Mouse (Mus musculus): ENCODE measurements around the gene Abtb2. TPM values are rescaled to one million over a fixed set of nuclear protein-coding genes. Genes with fewer than 3 reads are reported as not detected.

The Abtb2 gene
- polyA plus RNA-seq, 1 experiment from 2014 or later, result 13.2 TPM

DNA sequence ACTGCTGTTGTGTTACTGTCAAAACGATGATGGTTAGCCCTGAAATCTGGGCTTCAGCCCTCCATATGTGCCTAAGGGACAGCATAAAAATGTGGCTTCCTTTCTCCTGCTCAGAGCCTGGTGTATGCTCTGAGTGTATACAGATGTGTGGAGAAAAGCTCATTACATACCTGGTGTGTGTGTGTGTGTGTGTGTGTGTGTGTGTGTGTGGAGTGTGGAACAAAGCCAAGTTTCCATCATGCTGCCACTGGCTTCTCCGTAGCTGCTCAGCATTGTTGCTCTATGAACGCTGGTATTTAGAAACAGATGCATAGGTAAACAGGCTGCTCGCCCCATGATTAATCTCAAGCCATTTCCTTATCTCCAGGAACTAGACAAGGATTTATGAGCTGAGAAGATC lies 137.8 kb downstream of the Abtb2 start:
- WGBS, result 49% methylated on average over 4 of the region's 4 CpGs
- Histone ChIP-seq H3K27me3 (no peaks in the 10 kb centered on the region), H3K9ac (no peak overlapping the region), H3K9me3 (no peaks in the 10 kb centered on the region), H3K4me3 (no peak overlapping the region), H3K4me1 (replicated peaks) (peaks cover 26% of the 10 kb centered on the region), H3K36me3 (no peaks in the 10 kb centered on the region), H3K27ac (replicated peaks) (peak overlapping the region; percentile 32), H3K4me2 (no peak overlapping the region)
- ATAC-seq (ENCODE audit: low FRiP score, low read depth), result peak; percentile 55; the same call in 1 of the 2 replicates

DNA sequence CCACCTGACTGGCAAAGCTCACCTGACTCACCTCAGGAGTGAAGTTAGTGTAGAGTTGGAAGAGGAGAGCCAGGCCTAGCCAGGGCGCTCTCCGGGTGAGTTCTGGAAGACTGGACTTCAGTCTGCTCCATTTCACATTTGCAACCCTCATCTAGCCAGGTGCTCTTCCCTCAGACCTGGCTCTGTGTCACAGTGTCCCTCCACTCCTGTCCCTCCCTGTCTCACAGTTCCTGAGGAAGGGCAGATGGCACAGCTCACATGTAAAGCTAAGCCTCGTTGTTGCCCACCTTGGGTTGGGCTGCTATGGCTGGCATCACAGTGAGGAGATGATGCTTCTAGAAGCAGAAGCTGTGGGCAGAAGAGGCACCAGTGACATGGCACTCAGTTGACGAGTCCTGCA lies 139.7 kb downstream of the Abtb2 start:
- WGBS, result 82% methylated on average over 4 of the region's 4 CpGs
- H3K4me1 ChIP-seq (replicated peaks), result peaks cover 26% of the 10 kb centered on the region
- no peak overlapping the region for H3K27ac ChIP-seq (replicated peaks)
- H3K27me3 ChIP-seq, result no peaks in the 10 kb centered on the region
- no peak for ATAC-seq (ENCODE audit: low FRiP score, low read depth)
- no peak overlapping the region for H3K9ac ChIP-seq
- H3K9me3 ChIP-seq, result no peaks in the 10 kb centered on the region
- H3K4me2 ChIP-seq, result no peak overlapping the region
- no peak overlapping the region for H3K4me3 ChIP-seq
- H3K36me3 ChIP-seq, result no peaks in the 10 kb centered on the region

- no peak overlapping the region for H3K9ac ChIP-seq
- no peak overlapping the region for H3K4me3 ChIP-seq
- no peak overlapping the region for H3K27ac ChIP-seq (replicated peaks)
- no peaks in the 10 kb centered on the region for H3K9me3 ChIP-seq
- no peaks in the 10 kb centered on the region for H3K27me3 ChIP-seq
- ATAC-seq (ENCODE audit: low FRiP score, low read depth), result peak; percentile 71; the same call in 1 of the 2 replicates
- H3K4me1 ChIP-seq (replicated peaks), result peaks cover 26% of the 10 kb centered on the region
- WGBS, result 33% methylated on average over 11 of the region's 11 CpGs
- H3K36me3 ChIP-seq, result no peaks in the 10 kb centered on the region
- H3K4me2 ChIP-seq, result no peak overlapping the region
Measured at GRCm38 (mm10) chr2:103706226-103706625, 140.1 kb downstream of the Abtb2 start.

DNA sequence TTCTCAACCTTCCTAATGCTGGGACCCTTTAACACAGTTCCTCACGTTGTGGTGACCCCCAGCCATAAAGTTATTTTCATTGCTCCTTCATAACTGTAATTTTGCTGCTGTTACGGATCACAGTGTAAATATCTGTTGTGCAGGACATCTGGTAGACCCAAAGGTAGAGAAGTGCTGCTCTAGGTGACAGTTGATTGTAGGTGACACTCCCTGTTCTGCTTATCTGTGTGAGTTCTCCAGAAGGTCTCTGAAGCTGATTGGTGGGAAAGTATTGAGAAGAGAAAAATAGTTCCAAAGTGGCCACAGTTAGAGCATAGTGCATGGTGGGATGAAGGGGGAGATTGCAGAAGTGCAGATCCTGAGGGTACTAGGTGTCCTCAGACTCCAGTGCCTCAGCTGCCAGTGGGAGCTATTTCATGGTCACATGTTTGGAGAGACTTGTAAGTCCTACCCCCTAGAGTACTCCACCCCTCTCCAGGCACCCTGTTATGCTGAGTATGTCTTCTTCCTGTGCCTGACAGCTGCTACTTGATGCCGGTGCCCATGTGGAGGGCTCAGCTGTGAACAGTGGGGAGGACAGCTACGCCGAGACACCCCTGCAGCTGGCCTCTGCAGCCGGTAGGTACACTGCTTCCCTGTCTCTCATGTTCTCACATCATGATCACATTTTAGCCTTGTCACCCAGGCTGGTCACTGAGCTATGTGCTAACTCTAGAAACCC lies 141.1 kb downstream of the Abtb2 start:
- H3K4me1 ChIP-seq (replicated peaks), result peaks cover 26% of the 10 kb centered on the region
- no peak overlapping the region for H3K4me3 ChIP-seq
- no peak for ATAC-seq (ENCODE audit: low FRiP score, low read depth)
- H3K27ac ChIP-seq (replicated peaks), result no peak overlapping the region
- H3K9me3 ChIP-seq, result no peaks in the 10 kb centered on the region
- no peaks in the 10 kb centered on the region for H3K36me3 ChIP-seq
- no peaks in the 10 kb centered on the region for H3K27me3 ChIP-seq
- 73% methylated on average over 6 of the region's 6 CpGs for WGBS
- H3K4me2 ChIP-seq, result no peak overlapping the region
- H3K9ac ChIP-seq, result no peak overlapping the region

DNA sequence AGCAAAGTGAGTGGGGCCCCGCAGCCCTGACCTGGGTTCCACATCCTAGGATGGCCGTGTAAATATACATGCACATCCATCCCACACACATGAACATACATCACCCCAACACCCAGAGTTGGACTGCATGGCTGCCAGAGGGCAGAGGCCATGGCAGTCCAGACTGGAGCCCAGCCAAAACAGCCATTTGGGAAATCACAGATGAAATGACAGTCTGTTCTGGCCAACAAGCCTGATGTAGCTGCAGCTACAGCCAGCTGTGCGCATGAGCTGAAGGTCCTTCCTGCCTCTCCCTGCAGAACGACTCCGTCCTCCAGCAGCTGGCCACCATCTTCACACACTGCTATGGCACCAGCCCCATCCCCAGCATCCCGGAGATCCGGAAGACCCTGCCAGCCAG lies 144.7 kb downstream of the Abtb2 start:
- H3K9ac ChIP-seq, result no peak overlapping the region
- no peaks in the 10 kb centered on the region for H3K36me3 ChIP-seq
- H3K27ac ChIP-seq (replicated peaks), result no peak overlapping the region
- no peaks in the 10 kb centered on the region for H3K9me3 ChIP-seq
- no peaks in the 10 kb centered on the region for H3K27me3 ChIP-seq
- H3K4me1 ChIP-seq (replicated peaks), result peaks cover 12% of the 10 kb centered on the region
- WGBS, result 91% methylated on average over 7 of the region's 7 CpGs
- H3K4me2 ChIP-seq, result no peak overlapping the region
- ATAC-seq (ENCODE audit: low FRiP score, low read depth), result no peak
- H3K4me3 ChIP-seq, result no peak overlapping the region

DNA sequence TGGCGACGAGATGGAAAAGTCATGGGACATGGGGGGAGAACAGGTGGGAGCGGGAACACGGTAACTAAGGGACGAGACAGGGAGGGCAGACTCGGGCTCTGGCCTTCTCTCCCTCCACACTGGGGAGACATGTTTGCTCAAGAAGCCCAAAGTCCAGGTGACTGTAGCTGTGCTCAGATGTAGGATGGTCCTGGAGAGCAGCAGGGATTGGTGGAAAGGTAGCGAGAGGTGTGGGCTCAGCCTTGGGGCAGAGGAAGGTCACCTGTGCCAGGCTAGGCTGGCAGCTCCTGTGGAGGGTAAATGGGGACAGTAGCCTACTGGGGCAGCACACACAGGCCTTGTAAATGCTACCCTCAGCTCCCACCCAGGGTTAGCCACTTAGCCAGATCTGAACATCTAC lies 147.7 kb downstream of the Abtb2 start:
- peaks cover 7% of the 10 kb centered on the region; the same call in 1 of the 2 replicates for H3K36me3 ChIP-seq
- H3K27me3 ChIP-seq, result no peaks in the 10 kb centered on the region
- no peak overlapping the region for H3K4me2 ChIP-seq
- no peak overlapping the region for H3K27ac ChIP-seq (replicated peaks)
- H3K9me3 ChIP-seq, result no peaks in the 10 kb centered on the region
- ATAC-seq (ENCODE audit: low FRiP score, low read depth), result no peak
- no peak overlapping the region for H3K4me3 ChIP-seq
- no peaks in the 10 kb centered on the region for H3K4me1 ChIP-seq (replicated peaks)
- H3K9ac ChIP-seq, result no peak overlapping the region
- 89% methylated on average over 7 of the region's 7 CpGs for WGBS

- ATAC-seq (ENCODE audit: low FRiP score, low read depth), result no peak
- Histone ChIP-seq H3K9me3 (no peaks in the 10 kb centered on the region), H3K4me2 (no peak overlapping the region), H3K27ac (replicated peaks) (no peak overlapping the region), H3K36me3 (peaks cover 7% of the 10 kb centered on the region; the same call in 1 of the 2 replicates), H3K4me3 (no peak overlapping the region), H3K9ac (no peak overlapping the region), H3K4me1 (replicated peaks) (no peaks in the 10 kb centered on the region), H3K27me3 (no peaks in the 10 kb centered on the region)
- 72% methylated on average over 4 of the region's 4 CpGs for WGBS
Measured at GRCm38 (mm10) chr2:103714412-103714811, 148.3 kb downstream of the Abtb2 start.

- H3K4me1 ChIP-seq (replicated peaks), result no peaks in the 10 kb centered on the region
- H3K27ac ChIP-seq (replicated peaks), result no peak overlapping the region
- peak; percentile 83 for ATAC-seq (ENCODE audit: low FRiP score, low read depth)
- peaks cover 37% of the 10 kb centered on the region for H3K36me3 ChIP-seq
- H3K9me3 ChIP-seq, result no peaks in the 10 kb centered on the region
- H3K27me3 ChIP-seq, result no peaks in the 10 kb centered on the region
- no peak overlapping the region for H3K4me2 ChIP-seq
- WGBS, result 64% methylated on average over 8 of the region's 8 CpGs
- H3K9ac ChIP-seq, result no peak overlapping the region
- no peak overlapping the region for H3K4me3 ChIP-seq
Measured at GRCm38 (mm10) chr2:103718594-103719291, 152.6 kb downstream of the Abtb2 start.

GRCm38 (mm10) chr2:103719292-103719646 lies 153.2 kb downstream of the Abtb2 start:
- Histone ChIP-seq H3K4me1 (replicated peaks) (no peaks in the 10 kb centered on the region), H3K27me3 (no peaks in the 10 kb centered on the region), H3K27ac (replicated peaks) (no peak overlapping the region), H3K4me2 (no peak overlapping the region), H3K36me3 (peaks cover 40% of the 10 kb centered on the region), H3K9ac (no peak overlapping the region), H3K9me3 (no peaks in the 10 kb centered on the region), H3K4me3 (no peak overlapping the region)
- WGBS, result 92% methylated on average over 7 of the region's 7 CpGs
- peak; percentile 24; the same call in 1 of the 2 replicates for ATAC-seq (ENCODE audit: low FRiP score, low read depth)

- ATAC-seq (ENCODE audit: low FRiP score, low read depth), result no peak
- H3K4me2 ChIP-seq, result no peak overlapping the region
- H3K9ac ChIP-seq, result no peak overlapping the region
- no peaks in the 10 kb centered on the region for H3K9me3 ChIP-seq
- 88% methylated on average over 2 of the region's 2 CpGs for WGBS
- H3K36me3 ChIP-seq, result peaks cover 52% of the 10 kb centered on the region
- no peak overlapping the region for H3K4me3 ChIP-seq
- no peaks in the 10 kb centered on the region for H3K4me1 ChIP-seq (replicated peaks)
- H3K27ac ChIP-seq (replicated peaks), result no peak overlapping the region
- H3K27me3 ChIP-seq, result no peaks in the 10 kb centered on the region
Measured at GRCm38 (mm10) chr2:103724521-103724920, 158.4 kb downstream of the Abtb2 start.

- H3K27ac ChIP-seq (replicated peaks), result no peak overlapping the region
- no peak overlapping the region for H3K4me3 ChIP-seq
- no peaks in the 10 kb centered on the region for H3K4me1 ChIP-seq (replicated peaks)
- H3K36me3 ChIP-seq, result peaks cover 42% of the 10 kb centered on the region
- WGBS, result 86% methylated on average over 12 of the region's 12 CpGs
- ATAC-seq (ENCODE audit: low FRiP score, low read depth), result no peak
- H3K27me3 ChIP-seq, result no peaks in the 10 kb centered on the region
- no peak overlapping the region for H3K9ac ChIP-seq
- H3K9me3 ChIP-seq, result no peaks in the 10 kb centered on the region
- no peak overlapping the region for H3K4me2 ChIP-seq
Measured at GRCm38 (mm10) chr2:103728027-103728540, 162.0 kb downstream of the Abtb2 start.

DNA sequence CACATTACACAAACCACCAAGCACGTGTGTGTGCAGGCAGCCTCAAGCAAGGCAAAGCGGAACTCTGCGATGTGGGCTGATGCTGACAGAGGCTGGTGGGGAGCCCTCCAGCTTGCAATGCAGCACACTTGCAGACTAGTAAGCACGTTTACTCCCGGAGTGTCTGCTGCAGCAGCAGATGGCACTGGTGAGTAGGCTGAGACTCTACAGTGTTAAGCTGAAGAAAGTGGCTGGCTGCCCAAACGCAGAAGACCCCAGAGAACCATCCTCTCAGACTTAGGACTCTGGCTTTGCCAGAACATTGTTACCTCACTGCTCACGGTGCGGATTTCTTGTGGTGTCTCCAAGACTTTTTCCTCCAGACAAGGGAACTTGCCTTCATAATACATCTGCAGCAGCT lies 164.9 kb downstream of the Abtb2 start:
- Histone ChIP-seq H3K4me1 (replicated peaks) (no peaks in the 10 kb centered on the region), H3K36me3 (peaks cover 42% of the 10 kb centered on the region), H3K27ac (replicated peaks) (no peak overlapping the region), H3K9ac (no peak overlapping the region), H3K4me3 (no peak overlapping the region), H3K27me3 (no peaks in the 10 kb centered on the region), H3K9me3 (no peaks in the 10 kb centered on the region), H3K4me2 (no peak overlapping the region)
- 82% methylated on average over 8 of the region's 8 CpGs for WGBS
- ATAC-seq (ENCODE audit: low FRiP score, low read depth), result no peak

Data from hindbrain, embryonic 15.5 days (tissue).